Mouse (Mus musculus) kidney, postnatal 36 days (tissue): ENCODE results near the gene Gm21366.
"Not testable (repeated sequence)": the region's sequence is repeated elsewhere in the genome, so short reads cannot be mapped to it uniquely, and the experiment has no call there.

Source experiments
- DNase-seq, 2 experiments: peaks; one replicate each; pipeline ENCODE4 v3.0.0; 2021 to 2022; ENCODE audit warnings: mixed read lengths in 2 of 2

Gm21366 gene

GRCm38 (mm10) chrY:22861156-22861555 lies at the start of gene Gm21366:
Gene Gm21366, minus strand, starts transcription at chrY:22861256.
- DNase-seq: not testable (repeated sequence)
